Mouse (Mus musculus) myocyte (in vitro differentiated cells): ENCODE results near the gene Celf2.

Source experiments
- MAX ChIP-seq: IDR thresholded peaks from one replicate; pipeline ENCODE4 v1.6.1; 2011; ENCODE audit warnings: low read depth, mild to moderate bottlenecking, control low read depth
- POLR2A ChIP-seq: IDR thresholded peaks from one replicate; pipeline ENCODE4 v1.6.1; 2011; ENCODE audit warnings: low read depth, mild to moderate bottlenecking, control low read depth, moderate library complexity; ENCODE audit not compliant: insufficient read length
- SRF ChIP-seq: IDR thresholded peaks from one replicate; pipeline ENCODE4 v1.6.1; 2011; ENCODE audit warnings: low read depth; ENCODE audit not compliant: control insufficient read depth, insufficient read length
- USF1 ChIP-seq: IDR thresholded peaks from one replicate; pipeline ENCODE4 v1.6.1; 2011; ENCODE audit warnings: low read depth, mild to moderate bottlenecking, control low read depth, moderate library complexity

- TF ChIP-seq POLR2A (no peak), SRF (no peak), MAX (no peak), USF1 (no peak)
These were observed 120.1 kb downstream of the Celf2 start for GRCm38 (mm10) chr2:7389264-7389663.
